Mouse (Mus musculus) kidney, embryonic 15.5 days (tissue): ENCODE results near the gene Hmgn1. TPM values are rescaled to one million over a fixed set of nuclear protein-coding genes. Genes with fewer than 3 reads are reported as not detected.
"Not testable (repeated sequence)": the region's sequence is repeated elsewhere in the genome, so short reads cannot be mapped to it uniquely, and the experiment has no call there.

Experiments used
- ATAC-seq: fragments of 200-750 bp; cut with Nextera tagmentation; replicated peaks from 2 replicates; pipeline ENCODE4 v1.8.0; 2017; ENCODE audit warnings: moderate TSS enrichment; ENCODE audit not compliant: low FRiP score
- H3K27ac ChIP-seq: fragments of 300-500 bp; sonication (generic); 2 replicates; pipeline ENCODE4 v1.5.1; 2015; ENCODE audit warnings: mild to moderate bottlenecking, inconsistent platforms
- H3K27me3 ChIP-seq: fragments of 300-500 bp; sonication (generic); 2 replicates; pipeline ENCODE4 v1.6.1; 2015; ENCODE audit warnings: inconsistent platforms
- H3K36me3 ChIP-seq: fragments of 300-500 bp; sonication (generic); 2 replicates; pipeline ENCODE4 v1.6.1; 2015; ENCODE audit warnings: inconsistent platforms
- H3K4me1 ChIP-seq: fragments of 300-500 bp; sonication (generic); 2 replicates; pipeline ENCODE4 v1.6.1; 2015; ENCODE audit warnings: inconsistent platforms
- H3K4me2 ChIP-seq: fragments of 300-500 bp; sonication (generic); 2 replicates; pipeline ENCODE4 v1.6.1; 2015; ENCODE audit warnings: moderate library complexity, mild to moderate bottlenecking, inconsistent platforms
- H3K4me3 ChIP-seq: fragments of 300-500 bp; sonication (generic); replicated peaks from 2 replicates; pipeline ENCODE4 v1.5.1; 2015; ENCODE audit warnings: mild to moderate bottlenecking, inconsistent platforms
- H3K9ac ChIP-seq: fragments of 300-500 bp; sonication (generic); 2 replicates; pipeline ENCODE4 v1.6.1; 2015; ENCODE audit warnings: mild to moderate bottlenecking, inconsistent platforms
- H3K9me3 ChIP-seq: fragments of 300-500 bp; sonication (generic); replicated peaks from 2 replicates; pipeline ENCODE4 v1.6.1; 2016; ENCODE audit warnings: inconsistent platforms
- WGBS: fragments of 180-500 bp; shearing (Covaris S2); methylation state at CpG from one replicate; pipeline ENCODE4 v1.1.7; 2015; ENCODE audit warnings: mixed read lengths; 5-methylcytosine and 5-hydroxymethylcytosine counted together
- polyA plus RNA-seq: library from polyadenylated mRNA; unstranded; fragments of >200 nt; fragmentation: Nextera tagmentation; extraction: Ambion mirVana; gene quantifications from 2 replicates; pipeline ENCODE4 v1.2.1, GENCODE M21; 2015

Gene Hmgn1
- polyA plus RNA-seq, 1 experiment from 2014 or later: 696 TPM

DNA sequence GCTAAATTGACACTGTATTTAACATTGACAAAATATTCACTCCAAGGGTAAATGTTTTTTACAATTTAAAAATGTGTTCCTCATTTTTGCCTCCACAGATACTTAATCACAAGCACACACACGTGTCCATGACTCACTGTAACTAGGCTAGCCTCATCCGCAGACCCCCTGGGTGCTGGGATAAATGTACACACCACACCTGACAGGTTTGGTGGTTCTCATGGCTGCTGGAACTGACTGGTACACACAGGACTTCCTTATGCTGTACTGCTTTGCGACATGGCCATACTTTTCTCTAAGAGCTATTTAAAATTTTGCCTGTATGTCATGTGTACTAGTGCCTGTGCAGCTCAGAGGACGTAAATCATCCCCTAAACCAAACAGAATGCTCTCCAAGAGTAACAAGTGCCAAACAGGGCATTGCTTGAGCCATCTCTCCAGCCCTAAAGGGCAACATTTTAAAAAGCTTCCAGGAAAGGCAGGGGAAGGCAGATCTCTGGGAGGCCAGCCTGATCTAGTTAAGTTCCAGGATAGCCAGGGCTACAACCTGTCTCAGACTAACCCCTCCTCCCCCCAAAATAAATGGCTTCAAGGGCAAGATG lies 7.4 kb downstream of the Hmgn1 start:
- Histone ChIP-seq H3K4me2 (no peak overlapping the region), H3K36me3 (peaks cover 44% of the 10 kb centered on the region), H3K4me3 (no peak overlapping the region), H3K27me3 (no peaks in the 10 kb centered on the region), H3K9me3 (no peaks in the 10 kb centered on the region), H3K9ac (no peak overlapping the region), H3K4me1 (peaks cover 6% of the 10 kb centered on the region), H3K27ac (no peak overlapping the region)
- WGBS: 66% methylated on average over 4 of the region's 4 CpGs
- ATAC-seq: no peak

DNA sequence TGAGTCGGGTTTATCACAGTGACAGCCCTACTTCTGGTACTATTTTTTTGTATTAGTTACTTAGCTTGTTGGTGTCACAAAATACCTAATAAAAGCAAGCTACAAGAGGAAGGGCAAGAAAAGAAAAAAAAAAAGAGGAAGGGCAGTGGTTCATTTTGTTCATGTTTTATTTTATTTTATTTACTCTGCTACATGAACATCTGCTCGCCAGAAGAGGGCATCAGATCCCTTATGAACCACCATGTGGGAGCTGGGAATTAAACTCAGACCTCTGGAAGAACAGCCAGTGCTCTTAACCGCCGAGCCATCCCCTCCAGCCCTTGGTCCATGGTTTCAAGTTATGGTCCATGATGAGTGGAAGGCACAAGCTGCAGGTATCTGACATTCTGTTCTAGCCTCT lies 12.8 kb downstream of the Hmgn1 start:
- no peak overlapping the region for H3K9ac ChIP-seq
- H3K27me3 ChIP-seq: no peaks in the 10 kb centered on the region
- no peaks in the 10 kb centered on the region for H3K9me3 ChIP-seq
- no peak for ATAC-seq
- no peak overlapping the region for H3K27ac ChIP-seq
- no peaks in the 10 kb centered on the region for H3K4me1 ChIP-seq
- no peaks in the 10 kb centered on the region for H3K36me3 ChIP-seq
- no peak overlapping the region for H3K4me2 ChIP-seq
- 51% methylated on average over 4 of the region's 4 CpGs for WGBS
- H3K4me3 ChIP-seq: no peak overlapping the region

GRCm38 (mm10) chr16:96112769-96113168 lies 14.8 kb downstream of the Hmgn1 start:
- 53% methylated on average over 2 of the region's 2 CpGs for WGBS
- no peak overlapping the region for H3K27ac ChIP-seq
- H3K4me2 ChIP-seq: no peak overlapping the region
- H3K9ac ChIP-seq: no peak overlapping the region
- H3K27me3 ChIP-seq: no peaks in the 10 kb centered on the region
- no peaks in the 10 kb centered on the region for H3K36me3 ChIP-seq
- H3K4me1 ChIP-seq: no peaks in the 10 kb centered on the region
- no peaks in the 10 kb centered on the region for H3K9me3 ChIP-seq
- no peak overlapping the region for H3K4me3 ChIP-seq
- ATAC-seq: no peak

- H3K9me3 ChIP-seq: no peaks in the 10 kb centered on the region
- no peak overlapping the region for H3K9ac ChIP-seq
- WGBS: 84% methylated on average over 5 of the region's 5 CpGs
- no peaks in the 10 kb centered on the region for H3K4me1 ChIP-seq
- H3K4me3 ChIP-seq: no peak overlapping the region
- no peak overlapping the region for H3K4me2 ChIP-seq
- no peak for ATAC-seq
- no peaks in the 10 kb centered on the region for H3K36me3 ChIP-seq
- no peak overlapping the region for H3K27ac ChIP-seq
- no peaks in the 10 kb centered on the region for H3K27me3 ChIP-seq
Measured at GRCm38 (mm10) chr16:96110655-96111345, 16.7 kb downstream of the Hmgn1 start.

DNA sequence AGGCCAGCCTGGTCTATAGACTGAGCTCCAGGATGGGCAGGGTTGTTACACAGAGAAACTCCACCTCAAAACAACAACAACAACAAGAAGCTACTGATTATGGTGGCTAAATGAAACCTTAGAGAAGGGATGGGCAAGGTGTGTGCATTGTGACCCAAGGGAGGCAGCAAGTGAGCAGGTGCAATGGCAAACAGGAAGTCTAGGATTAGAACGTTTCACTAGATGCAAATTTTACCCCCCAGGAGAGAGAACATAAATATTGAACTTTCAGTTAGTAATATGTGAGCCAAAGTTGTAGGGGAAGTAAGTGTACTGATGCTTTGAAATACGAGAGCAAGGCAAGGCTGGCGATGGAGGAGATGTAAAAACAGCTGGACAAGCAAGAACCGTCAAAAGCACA lies 17.9 kb downstream of the Hmgn1 start:
- Histone ChIP-seq H3K4me2 (no peak overlapping the region), H3K4me3 (no peak overlapping the region), H3K4me1 (no peaks in the 10 kb centered on the region), H3K9ac (no peak overlapping the region), H3K27me3 (no peaks in the 10 kb centered on the region), H3K27ac (no peak overlapping the region), H3K9me3 (no peaks in the 10 kb centered on the region), H3K36me3 (no peaks in the 10 kb centered on the region)
- no peak for ATAC-seq
- WGBS: 52% methylated on average over 4 of the region's 4 CpGs

- H3K27me3 ChIP-seq: no peaks in the 10 kb centered on the region
- H3K4me2 ChIP-seq: no peak overlapping the region
- H3K36me3 ChIP-seq: no peaks in the 10 kb centered on the region
- no peaks in the 10 kb centered on the region for H3K4me1 ChIP-seq
- no peak overlapping the region for H3K27ac ChIP-seq
- no peak overlapping the region for H3K4me3 ChIP-seq
- H3K9ac ChIP-seq: no peak overlapping the region
- H3K9me3 ChIP-seq: no peaks in the 10 kb centered on the region
- no peak for ATAC-seq
- WGBS: 54% methylated on average over 2 of the region's 2 CpGs
Measured at GRCm38 (mm10) chr16:96103036-96103435, 24.5 kb downstream of the Hmgn1 start.

- not testable (repeated sequence) for H3K4me2 ChIP-seq, H3K27me3 ChIP-seq, H3K27ac ChIP-seq, ATAC-seq, H3K9ac ChIP-seq, H3K9me3 ChIP-seq, H3K4me1 ChIP-seq, H3K36me3 ChIP-seq, H3K4me3 ChIP-seq
Measured at GRCm38 (mm10) chr16:96097811-96098210, 29.7 kb downstream of the Hmgn1 start.

GRCm38 (mm10) chr16:96095966-96096365 lies 31.6 kb downstream of the Hmgn1 start:
- no peaks in the 10 kb centered on the region for H3K9me3 ChIP-seq
- no peaks in the 10 kb centered on the region for H3K4me1 ChIP-seq
- no peak overlapping the region for H3K27ac ChIP-seq
- no peaks in the 10 kb centered on the region for H3K36me3 ChIP-seq
- H3K27me3 ChIP-seq: no peaks in the 10 kb centered on the region
- H3K4me3 ChIP-seq: no peak overlapping the region
- ATAC-seq: no peak
- WGBS: 81% methylated on average over 5 of the region's 5 CpGs
- no peak overlapping the region for H3K4me2 ChIP-seq
- no peak overlapping the region for H3K9ac ChIP-seq

DNA sequence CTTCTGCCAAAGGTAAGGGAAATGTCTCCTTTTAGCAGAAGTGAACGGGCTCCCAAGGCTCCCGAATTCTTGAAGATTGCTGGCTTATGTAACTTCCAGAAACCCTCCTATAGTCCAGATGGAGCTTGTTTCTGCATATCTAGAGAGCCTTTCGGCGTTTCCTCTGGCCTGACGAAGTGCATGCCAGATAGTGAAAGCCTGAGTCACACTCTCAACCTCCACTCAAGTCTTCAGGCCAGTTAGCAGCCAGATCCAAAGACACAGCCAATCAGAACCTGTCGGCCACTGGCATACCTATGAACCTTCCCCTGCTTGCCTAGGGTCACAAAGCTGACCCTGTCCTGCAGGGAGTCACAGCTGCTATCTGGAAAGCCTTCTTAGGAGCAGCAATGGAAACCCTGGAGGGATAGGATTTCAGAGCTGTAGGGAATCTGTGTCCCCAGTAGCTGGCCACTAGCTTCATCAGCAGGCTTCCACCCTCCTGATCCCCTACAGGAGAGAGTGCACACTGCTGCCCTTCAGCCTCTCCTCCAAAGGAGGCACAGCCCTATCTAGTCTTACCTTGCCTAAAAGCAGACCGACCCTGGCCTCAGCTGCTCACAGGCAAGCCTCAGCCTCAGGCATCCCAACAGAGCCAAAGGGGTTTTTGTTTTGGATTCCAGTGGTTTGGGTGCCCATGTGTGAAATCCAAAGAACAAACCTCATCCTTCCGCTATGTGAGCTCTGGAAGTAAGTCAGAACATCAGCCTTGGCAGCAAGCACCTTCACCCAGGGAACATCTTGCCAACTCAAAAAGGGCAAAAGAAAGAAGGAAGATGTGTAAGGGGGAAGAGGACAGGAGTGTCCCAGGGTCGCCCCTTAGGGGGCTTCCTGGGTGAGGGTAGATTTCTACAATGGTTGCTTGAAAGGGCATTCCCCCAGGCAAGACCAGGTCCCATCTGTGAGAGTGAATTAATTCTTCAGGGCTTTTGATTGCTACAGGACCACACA lies 35.7 kb downstream of the Hmgn1 start:
- Histone ChIP-seq H3K9ac (no peak overlapping the region), H3K4me1 (0 out of 2 replicates have a peak, but pooled peaks cover 15% of the 10 kb centered on the region), H3K27me3 (no peaks in the 10 kb centered on the region), H3K36me3 (no peaks in the 10 kb centered on the region), H3K4me3 (no peak overlapping the region), H3K27ac (no peak overlapping the region), H3K4me2 (no peak overlapping the region), H3K9me3 (no peaks in the 10 kb centered on the region)
- 61% methylated on average over 9 of the region's 9 CpGs for WGBS
- ATAC-seq: no peak; the same call in 1 of the 2 replicates

GRCm38 (mm10) chr16:96088120-96088519 lies 39.4 kb downstream of the Hmgn1 start:
- Histone ChIP-seq H3K27ac (no peak overlapping the region), H3K27me3 (no peaks in the 10 kb centered on the region), H3K4me1 (peaks cover 24% of the 10 kb centered on the region), H3K36me3 (no peaks in the 10 kb centered on the region), H3K4me2 (no peak overlapping the region), H3K9me3 (no peaks in the 10 kb centered on the region), H3K4me3 (no peak overlapping the region), H3K9ac (no peak overlapping the region)
- ATAC-seq: no peak
- WGBS: 51% methylated on average over 5 of the region's 5 CpGs

DNA sequence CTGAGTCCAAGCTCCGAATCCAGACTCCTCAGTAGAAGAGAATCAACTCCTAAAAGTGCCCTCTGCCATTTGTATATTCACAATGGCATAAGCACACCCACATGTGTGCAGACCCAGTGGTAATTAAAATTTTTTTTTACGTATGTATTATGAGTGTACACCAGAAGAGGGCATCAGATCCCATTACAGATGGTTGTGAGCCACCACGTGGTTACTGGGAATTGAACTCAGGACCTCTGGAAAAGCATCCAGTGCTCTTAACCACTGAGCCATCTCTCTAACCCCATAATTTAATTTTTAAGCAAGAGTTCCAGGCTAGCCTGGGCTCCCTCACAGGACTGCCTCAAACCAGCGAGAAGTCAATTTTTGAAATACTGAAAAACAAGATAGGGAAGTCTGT lies 40.1 kb downstream of the Hmgn1 start:
- no peak overlapping the region for H3K4me3 ChIP-seq
- peaks cover 25% of the 10 kb centered on the region for H3K4me1 ChIP-seq
- ATAC-seq: no peak
- H3K36me3 ChIP-seq: no peaks in the 10 kb centered on the region
- 73% methylated on average over 4 of the region's 4 CpGs for WGBS
- H3K27me3 ChIP-seq: no peaks in the 10 kb centered on the region
- H3K9me3 ChIP-seq: no peaks in the 10 kb centered on the region
- H3K4me2 ChIP-seq: no peak overlapping the region
- no peak overlapping the region for H3K27ac ChIP-seq
- H3K9ac ChIP-seq: no peak overlapping the region

GRCm38 (mm10) chr16:96087001-96087400 lies 40.5 kb downstream of the Hmgn1 start:
- H3K27ac ChIP-seq: no peak overlapping the region
- no peak overlapping the region for H3K4me3 ChIP-seq
- no peaks in the 10 kb centered on the region for H3K9me3 ChIP-seq
- WGBS: 53% methylated on average over 12 of the region's 12 CpGs
- H3K27me3 ChIP-seq: no peaks in the 10 kb centered on the region
- no peak overlapping the region for H3K9ac ChIP-seq
- no peaks in the 10 kb centered on the region for H3K36me3 ChIP-seq
- peaks cover 25% of the 10 kb centered on the region for H3K4me1 ChIP-seq
- no peak overlapping the region for H3K4me2 ChIP-seq
- ATAC-seq: no peak
